Mouse (Mus musculus) ES-Bruce4 (cell line): Measurements from ENCODE around the gene Glis1. TPM values are rescaled to one million over a fixed set of nuclear protein-coding genes. Genes with fewer than 3 reads are reported as not detected.

Source experiments
- H3K27ac ChIP-seq: 2 replicates; pipeline ENCODE4 v1.5.1; 2012; ENCODE audit warnings: low read length, inconsistent platforms; ENCODE audit not compliant: insufficient read depth
- H3K27me3 ChIP-seq: 2 replicates; pipeline ENCODE4 v1.6.1; 2012; ENCODE audit warnings: mild to moderate bottlenecking, low read length, inconsistent platforms; ENCODE audit not compliant: control insufficient read depth, poor library complexity, insufficient read depth, severe bottlenecking
- H3K36me3 ChIP-seq: 2 replicates; pipeline ENCODE4 v1.6.1; 2012; ENCODE audit warnings: inconsistent platforms, mild to moderate bottlenecking, low read length, moderate library complexity; ENCODE audit not compliant: control insufficient read depth, poor library complexity, insufficient read depth, severe bottlenecking
- H3K4me1 ChIP-seq: one replicate; pipeline ENCODE4 v1.8.1; 2011; ENCODE audit warnings: low read length; ENCODE audit not compliant: control insufficient read depth, insufficient read depth
- H3K4me3 ChIP-seq: 2 replicates; pipeline ENCODE4 v1.5.1; 2011; ENCODE audit warnings: low read depth, mild to moderate bottlenecking, low read length
- H3K9ac ChIP-seq: 2 replicates; pipeline ENCODE4 v1.6.1; 2012; ENCODE audit warnings: low read depth, mild to moderate bottlenecking, inconsistent platforms; ENCODE audit not compliant: poor library complexity, severe bottlenecking
- H3K9me3 ChIP-seq: replicated peaks from 2 replicates; pipeline ENCODE4 v1.6.1; 2012; ENCODE audit warnings: mild to moderate bottlenecking, low read length, inconsistent platforms; ENCODE audit not compliant: control insufficient read depth, poor library complexity, insufficient read depth, severe bottlenecking
- CTCF ChIP-seq: IDR thresholded peaks from one replicate; pipeline ENCODE4 v1.8.1; 2011; ENCODE audit warnings: low read depth, low read length
- EP300 ChIP-seq: IDR thresholded peaks from 2 replicates; pipeline ENCODE4 v1.6.1; 2011; ENCODE audit warnings: low read depth, low read length; ENCODE audit not compliant: insufficient read depth
- POLR2A ChIP-seq: IDR thresholded peaks from one replicate; pipeline ENCODE4 v1.8.1; 2011; ENCODE audit warnings: low read length; ENCODE audit not compliant: insufficient read depth
- polyA plus RNA-seq: library from polyadenylated mRNA; stranded (reverse); fragments of >200 nt; gene quantifications from 2 replicates; pipeline ENCODE4 v1.2.4, GENCODE M21; 2011; ENCODE audit warnings: low read depth; ENCODE audit not compliant: missing spikeins, insufficient read depth, insufficient read length

The Glis1 gene
- polyA plus RNA-seq, 1 experiment, result 0.28 TPM

DNA sequence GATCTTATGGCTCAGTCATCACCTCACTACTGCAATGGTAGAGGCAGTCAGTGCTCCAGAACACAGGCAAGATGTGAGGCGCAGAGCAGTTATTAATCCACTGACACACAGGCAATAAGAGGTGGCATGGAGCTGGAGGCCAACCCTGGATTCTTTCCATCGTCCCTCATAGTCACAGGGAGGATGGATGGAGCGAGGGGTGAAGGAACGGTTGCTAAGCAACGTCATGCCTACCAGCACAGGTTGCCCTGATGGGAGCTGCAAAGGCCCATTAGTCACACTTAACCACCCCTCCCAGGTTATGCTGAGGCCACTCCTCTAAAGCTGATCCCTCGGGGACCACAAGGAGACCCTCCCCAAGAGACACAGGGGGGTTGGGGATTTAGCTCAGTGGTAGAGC, 187.9 kb downstream of the Glis1 start:
- no peaks in the 10 kb centered on the region for H3K36me3 ChIP-seq
- H3K9me3 ChIP-seq, result no peaks in the 10 kb centered on the region
- no peak overlapping the region for H3K9ac ChIP-seq
- H3K27me3 ChIP-seq, result no peaks in the 10 kb centered on the region
- H3K27ac ChIP-seq, result no peak overlapping the region
- H3K4me1 ChIP-seq, result no peaks in the 10 kb centered on the region
- H3K4me3 ChIP-seq, result no peak overlapping the region
- TF ChIP-seq POLR2A (no peak), EP300 (no peak), CTCF (no peak)

- no peak overlapping the region for H3K4me3 ChIP-seq
- no peak overlapping the region for H3K27ac ChIP-seq
- no peak for TF ChIP-seq CTCF
- no peak for TF ChIP-seq EP300
- TF ChIP-seq POLR2A, result no peak
- no peaks in the 10 kb centered on the region for H3K9me3 ChIP-seq
- H3K36me3 ChIP-seq, result no peaks in the 10 kb centered on the region
- H3K27me3 ChIP-seq, result no peaks in the 10 kb centered on the region
- H3K4me1 ChIP-seq, result no peaks in the 10 kb centered on the region
- no peak overlapping the region for H3K9ac ChIP-seq
Observed at GRCm38 (mm10) chr4:107623916-107624315, 189.5 kb downstream of the Glis1 start.

DNA sequence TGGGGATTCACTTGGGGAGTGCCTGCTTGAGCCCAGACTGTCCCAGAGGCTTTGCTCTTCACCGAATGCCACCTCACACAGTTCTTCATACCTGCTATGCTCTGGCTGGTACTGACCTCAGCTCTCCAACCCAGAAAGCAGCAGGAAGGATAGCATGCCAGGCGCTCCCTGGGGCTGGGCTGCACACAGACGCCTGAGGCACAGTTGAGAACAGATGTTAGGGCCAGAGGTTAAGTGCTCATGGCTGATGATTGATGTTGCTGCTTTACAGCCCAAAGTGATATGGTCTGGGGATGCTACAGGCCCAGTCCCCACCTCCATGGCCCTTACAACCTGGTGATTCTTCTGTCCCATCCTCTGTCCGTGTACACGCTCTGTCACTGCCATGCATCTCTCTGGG, 190.6 kb downstream of the Glis1 start:
- H3K27me3 ChIP-seq, result no peaks in the 10 kb centered on the region

GRCm38 (mm10) chr4:107628226-107628625, 193.8 kb downstream of the Glis1 start:
- Histone ChIP-seq H3K36me3 (no peaks in the 10 kb centered on the region), H3K9ac (no peak overlapping the region), H3K4me3 (no peak overlapping the region), H3K27me3 (no peaks in the 10 kb centered on the region), H3K27ac (no peak overlapping the region), H3K4me1 (no peaks in the 10 kb centered on the region), H3K9me3 (no peaks in the 10 kb centered on the region)
- no peak for TF ChIP-seq EP300
- no peak for TF ChIP-seq CTCF
- TF ChIP-seq POLR2A, result no peak

More for the DNA sequence above, 190.6 kb downstream of the Glis1 start:
- no peaks in the 10 kb centered on the region for H3K36me3 ChIP-seq
- H3K27ac ChIP-seq, result no peak overlapping the region
- no peak overlapping the region for H3K4me3 ChIP-seq
- no peak for TF ChIP-seq EP300
- no peaks in the 10 kb centered on the region for H3K4me1 ChIP-seq
- H3K9me3 ChIP-seq, result no peaks in the 10 kb centered on the region
- no peak overlapping the region for H3K9ac ChIP-seq

- Histone ChIP-seq H3K9me3 (no peaks in the 10 kb centered on the region), H3K27ac (no peak overlapping the region), H3K27me3 (no peaks in the 10 kb centered on the region), H3K9ac (no peak overlapping the region), H3K4me3 (no peak overlapping the region), H3K4me1 (no peaks in the 10 kb centered on the region), H3K36me3 (no peaks in the 10 kb centered on the region)
- no peak for TF ChIP-seq CTCF
- no peak for TF ChIP-seq EP300
- no peak for TF ChIP-seq POLR2A
Observed at GRCm38 (mm10) chr4:107628921-107629411, 194.6 kb downstream of the Glis1 start.

GRCm38 (mm10) chr4:107634631-107635030, 200.2 kb downstream of the Glis1 start:
- no peaks in the 10 kb centered on the region for H3K4me1 ChIP-seq
- no peak overlapping the region for H3K27ac ChIP-seq
- no peaks in the 10 kb centered on the region for H3K36me3 ChIP-seq
- H3K9ac ChIP-seq, result no peak overlapping the region
- no peaks in the 10 kb centered on the region for H3K27me3 ChIP-seq
- TF ChIP-seq EP300 (no peak), POLR2A (no peak), CTCF (no peak)
- no peaks in the 10 kb centered on the region for H3K9me3 ChIP-seq
- H3K4me3 ChIP-seq, result no peak overlapping the region
